Mouse (Mus musculus) regulatory T cell (primary cell): ENCODE data around the gene Gm7233.
"Not testable (repeated sequence)": the region's sequence is repeated elsewhere in the genome, so short reads cannot be mapped to it uniquely, and the experiment has no call there.

Source experiments
- in situ Hi-C: fragments of 300-600 bp; cut with MboI, MseI; formaldehyde crosslinking; loops from one replicate; pipeline ENCODE4 v1.15.1; 2025; ENCODE audit warnings: high pct_unique_total_duplicates

The Gm7233 gene

DNA sequence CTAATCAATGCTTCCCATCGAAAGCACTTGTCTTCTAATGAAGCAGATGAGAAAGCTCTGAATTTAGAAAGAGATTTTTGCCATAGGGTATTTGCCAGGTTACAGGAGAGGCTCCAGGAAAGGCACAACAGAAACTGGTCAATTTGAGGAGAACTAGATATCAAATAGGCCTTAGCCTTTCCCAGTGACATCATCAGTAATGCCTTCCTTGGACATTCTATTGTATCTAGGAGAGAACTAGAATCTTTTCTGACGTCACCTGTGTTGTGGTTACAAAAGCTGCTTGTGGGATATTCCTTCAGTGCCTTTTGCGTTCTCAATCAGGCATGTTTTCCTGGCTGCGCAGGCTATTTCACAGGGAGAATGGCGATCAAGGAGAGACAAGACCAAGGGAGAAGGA, at the start of gene Gm7233:
Gene Gm7233, plus strand, starts transcription at position 301 of the 400 bp plus-strand sequence.
- in situ Hi-C loops, result not testable (repeated sequence)

DNA sequence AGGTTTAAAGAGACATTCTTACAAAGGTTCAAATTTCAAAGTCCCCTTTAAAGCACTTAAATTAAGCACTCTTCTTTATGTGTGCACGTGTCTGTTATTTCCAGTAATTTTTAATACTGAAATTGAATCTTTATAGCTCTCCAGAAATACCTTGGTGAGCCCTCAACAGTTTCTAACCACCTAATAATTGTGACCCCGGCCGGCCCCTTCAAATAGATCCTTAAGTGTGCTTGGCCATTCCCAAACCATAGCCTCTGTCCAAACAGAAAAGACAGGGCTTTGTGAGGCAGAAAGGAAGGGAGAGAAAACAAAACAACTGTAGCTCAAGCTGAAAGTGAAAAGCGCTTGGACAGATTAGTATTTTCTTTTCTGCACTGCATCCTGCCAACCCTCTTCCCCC, 12.5 kb upstream of the Gm7233 start:
- in situ Hi-C loops, result not testable (repeated sequence)

DNA sequence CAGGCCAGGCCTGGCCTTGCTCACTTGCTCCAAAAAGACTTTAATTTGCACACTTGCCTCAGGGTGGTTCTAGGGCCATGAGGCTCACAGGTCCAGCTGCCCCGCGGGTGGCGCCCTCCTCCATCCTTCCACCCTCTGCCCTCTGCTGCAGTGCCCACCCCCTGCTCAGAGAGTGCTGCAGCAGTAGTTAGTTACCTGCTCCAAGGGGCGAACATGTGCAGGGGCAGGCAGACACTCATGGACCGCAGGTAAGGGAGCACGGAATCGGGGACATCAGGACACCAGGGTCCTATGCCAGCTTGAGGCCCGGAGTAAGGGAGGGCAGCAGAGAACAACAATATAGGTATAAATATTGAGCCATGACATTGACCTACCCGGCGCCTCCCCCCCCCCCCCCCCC, 11.7 kb upstream of the Gm7233 start:
- in situ Hi-C loops, result not testable (repeated sequence)

GRCm38 (mm10) chr14:43168573-43169170, 11.0 kb upstream of the Gm7233 start:
- in situ Hi-C loops, result not testable (repeated sequence)

- in situ Hi-C loops, result not testable (repeated sequence)
Observed at GRCm38 (mm10) chr14:43235204-43235603, 55.5 kb downstream of the Gm7233 start, which contains the start of gene Gm8122. Gm8122 (minus strand) TSS chr14:43235304.
